Mouse (Mus musculus) testis, postnatal 14 days (tissue): ENCODE measurements at regions not wholly inside any gene's neighbourhood (a gene's known extent, or its start where the extent isn't known, plus 50 kb on each side); places are given as distances from the start of the nearest gene placed in this dataset.

ENCODE experiments used
- DNase-seq: peaks from one replicate; pipeline ENCODE4 v3.0.0; 2021; ENCODE audit warnings: low spot score

GRCm38 (mm10) chr12:71370091-71370490 lies 60.4 kb downstream of the Dact1 start:
- DNase-seq: no peak

GRCm38 (mm10) chr12:71371948-71372347 lies 62.3 kb downstream of the Dact1 start:
- no peak for DNase-seq

DNA sequence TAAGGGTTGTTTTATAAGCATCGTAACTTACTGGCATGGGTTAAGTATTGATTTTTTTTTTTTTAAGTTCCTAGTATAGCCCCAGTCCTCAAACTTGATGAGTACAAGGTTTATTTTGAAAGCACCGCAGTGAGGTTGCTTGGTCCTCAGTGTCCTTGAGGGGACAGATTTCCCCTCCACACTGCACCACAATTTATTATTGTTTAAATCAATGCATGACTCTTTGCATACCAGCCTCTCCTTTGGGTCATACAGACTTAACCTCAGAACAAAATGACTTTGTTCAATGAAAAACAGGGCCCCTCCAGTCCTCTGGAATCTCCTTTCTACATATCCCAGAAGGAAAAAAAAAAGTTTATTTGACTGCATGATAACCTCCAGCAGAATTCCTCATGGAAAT lies 63.9 kb downstream of the Dact1 start:
- DNase-seq: no peak

DNA sequence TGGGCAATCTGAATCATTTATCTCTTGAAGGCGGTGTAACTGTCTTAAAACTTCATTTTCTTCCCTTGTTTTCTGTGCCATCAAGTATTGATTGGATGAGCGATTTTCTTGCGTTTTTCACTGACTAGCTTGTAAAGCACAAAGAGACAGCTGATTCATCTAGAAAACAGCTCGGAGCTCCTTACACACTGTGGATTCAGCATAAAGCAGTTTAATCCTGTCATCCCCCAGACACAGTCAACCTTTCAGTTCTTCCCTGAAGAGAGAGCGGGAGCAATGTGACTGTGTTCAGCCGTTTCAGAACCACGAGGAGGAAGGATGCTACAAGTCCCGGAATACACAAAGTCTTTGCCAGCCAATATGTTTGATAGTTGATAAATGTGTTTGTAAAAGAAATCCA lies 66.8 kb downstream of the Dact1 start:
- no peak for DNase-seq

GRCm38 (mm10) chr12:71376966-71377365 lies 67.3 kb downstream of the Dact1 start:
- no peak for DNase-seq

DNA sequence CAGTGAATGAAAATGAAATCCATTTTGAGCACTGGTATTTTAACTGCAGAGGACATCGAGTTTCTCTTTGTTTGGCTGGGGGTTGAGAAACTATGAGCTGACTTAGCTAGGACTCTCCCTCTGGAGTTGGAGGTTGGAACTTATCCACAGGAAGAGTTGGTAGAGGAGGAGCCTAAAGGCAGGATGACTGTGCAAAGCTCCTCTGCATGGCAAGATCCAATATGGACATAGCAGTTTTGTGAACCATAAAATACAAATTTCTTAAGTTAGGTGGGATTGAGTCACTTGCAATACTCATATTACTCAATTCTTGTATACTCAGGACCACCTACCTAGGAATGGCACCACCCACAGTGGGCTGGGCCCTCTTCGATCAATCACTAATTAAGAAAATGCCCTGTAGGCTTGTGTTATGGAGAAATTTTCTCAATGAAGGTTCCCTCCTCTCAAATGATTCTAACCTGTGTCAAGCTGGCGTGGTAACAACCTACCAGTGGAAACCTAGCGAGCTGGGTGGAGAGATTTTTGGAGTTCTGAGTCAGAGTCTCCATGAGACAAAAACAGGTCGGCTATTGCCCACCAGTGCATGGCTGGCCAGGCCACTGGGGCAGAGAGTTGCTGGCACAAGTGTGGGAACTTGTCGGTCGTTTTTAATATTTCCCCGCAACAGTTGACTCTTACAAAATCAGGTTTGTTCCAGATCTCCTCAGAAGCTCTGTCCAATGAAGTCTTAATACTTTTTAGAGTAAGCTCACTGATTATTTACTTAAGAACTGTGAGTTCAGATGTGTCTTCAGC lies 70.1 kb downstream of the Dact1 start:
- DNase-seq: no peak

DNA sequence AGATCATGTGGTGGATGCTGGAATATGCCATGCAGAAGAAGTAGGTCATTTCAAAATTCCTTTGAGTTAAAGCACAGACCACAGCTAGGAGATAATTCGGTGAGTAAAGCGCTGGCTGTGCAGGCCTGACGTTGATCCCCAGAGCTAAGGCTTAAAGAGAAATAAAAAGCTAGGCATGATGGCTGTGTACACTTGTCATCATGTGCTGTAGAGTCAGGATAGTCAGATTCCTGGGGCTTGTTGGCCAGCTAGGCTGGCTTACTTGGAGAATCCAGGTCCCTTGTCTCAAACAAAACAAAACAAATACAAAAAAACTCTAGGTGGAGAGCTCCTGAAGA lies 70.7 kb downstream of the Dact1 start:
- DNase-seq: no peak

DNA sequence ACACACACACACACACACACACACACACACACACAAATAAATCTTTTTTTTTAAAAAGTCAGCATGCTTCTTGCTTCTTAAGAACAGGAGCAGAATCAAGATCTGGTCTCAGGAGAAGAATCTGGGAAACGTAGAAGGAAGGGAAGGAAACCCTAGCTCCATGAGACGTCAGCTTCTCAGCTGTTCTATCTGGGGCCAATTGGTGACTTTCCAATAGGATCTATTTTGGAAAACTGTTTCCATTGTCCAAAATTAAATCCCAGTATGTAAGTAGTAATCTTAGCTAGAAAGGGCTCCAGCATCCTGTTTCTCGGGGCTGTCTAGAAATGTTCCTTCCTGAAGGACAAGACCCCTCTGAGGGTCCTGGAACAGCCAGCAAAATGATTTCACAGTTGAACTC lies 76.6 kb downstream of the Dact1 start:
- no peak for DNase-seq

- no peak for DNase-seq
Observed at GRCm38 (mm10) chr12:71391481-71391880, 81.8 kb downstream of the Dact1 start.

DNA sequence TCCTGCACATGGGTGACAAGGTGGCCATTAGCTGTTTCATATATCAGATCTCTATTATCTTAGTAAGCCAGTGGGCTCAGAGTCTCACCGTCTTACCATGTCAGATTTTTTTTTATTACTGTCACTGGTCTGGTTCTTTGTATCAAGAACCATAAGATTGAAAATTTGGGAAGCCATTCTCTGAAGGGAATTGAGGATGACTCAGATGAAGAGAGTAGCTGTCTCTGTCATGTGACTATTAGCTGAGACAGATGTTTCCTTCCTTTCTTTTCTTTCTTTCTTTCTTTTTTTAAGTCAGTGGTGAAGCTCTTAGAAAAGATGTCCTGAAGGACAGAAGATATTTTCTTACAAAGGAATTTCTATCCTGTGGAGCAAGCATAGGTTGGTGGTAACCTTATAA lies 84.1 kb downstream of the Dact1 start:
- no peak for DNase-seq

DNA sequence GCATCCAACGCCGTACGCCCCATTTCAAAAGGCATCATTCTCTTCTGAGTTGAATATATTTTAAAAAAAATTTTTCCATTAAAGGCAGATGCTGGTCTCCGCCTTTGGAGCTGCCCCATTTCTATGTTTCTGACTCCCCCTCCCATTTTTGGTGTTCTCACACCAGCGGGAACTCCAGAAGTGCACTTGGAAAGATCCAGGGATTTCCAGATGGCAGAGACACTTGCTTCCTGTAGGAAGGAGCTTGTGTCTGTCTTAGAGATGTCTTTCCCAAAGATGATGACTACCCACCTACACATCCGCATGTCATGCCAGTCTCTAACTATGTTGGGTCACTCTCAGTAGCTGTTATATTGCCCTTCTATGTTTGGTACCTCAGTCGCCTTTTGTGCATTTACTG lies 87.8 kb downstream of the Dact1 start:
- DNase-seq: no peak

- no peak for DNase-seq
Observed at GRCm38 (mm10) chr12:71398701-71399100, 89.0 kb downstream of the Dact1 start.

GRCm38 (mm10) chr12:71400201-71400600 lies 90.5 kb downstream of the Dact1 start:
- no peak for DNase-seq

DNA sequence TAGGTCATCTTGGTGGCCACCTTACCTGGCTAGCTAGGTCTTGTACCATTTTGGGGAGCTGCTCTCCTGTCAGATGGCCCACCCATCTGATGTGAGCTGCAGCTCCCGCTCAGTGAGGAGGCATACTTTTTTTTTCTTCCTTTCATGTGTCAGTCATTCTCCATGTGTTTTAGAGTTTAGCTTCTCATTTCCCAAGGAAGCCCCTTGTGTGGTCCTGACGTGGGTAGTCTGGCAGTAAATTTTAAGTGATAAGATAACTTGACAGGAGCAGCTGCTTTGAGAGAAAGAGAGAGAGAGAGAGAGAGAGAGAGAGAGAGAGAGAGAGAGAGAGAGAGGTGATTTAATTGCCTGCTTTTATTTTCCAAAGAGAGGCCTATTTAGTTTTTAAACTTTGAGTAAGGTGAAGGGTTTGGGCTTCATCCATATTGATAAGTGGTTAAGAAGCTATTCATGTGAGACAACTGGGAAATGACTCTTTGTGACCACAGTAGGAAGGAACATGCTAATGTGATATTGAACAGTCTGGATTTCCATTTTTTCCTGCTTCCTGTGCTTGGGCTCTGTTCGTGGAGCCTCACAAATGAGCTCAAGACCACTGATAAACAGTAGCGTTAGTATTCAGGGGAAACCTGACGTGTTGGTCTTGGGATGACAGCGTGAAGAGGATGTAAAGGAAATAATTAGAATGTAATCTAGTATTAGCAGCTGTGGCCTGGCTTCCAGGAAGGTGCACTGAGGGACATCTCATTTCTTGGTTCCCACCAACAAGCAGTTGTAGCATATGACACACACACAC lies 92.1 kb downstream of the Dact1 start:
- no peak for DNase-seq

GRCm38 (mm10) chr12:71407294-71407693 lies 97.6 kb downstream of the Dact1 start:
- no peak for DNase-seq

DNA sequence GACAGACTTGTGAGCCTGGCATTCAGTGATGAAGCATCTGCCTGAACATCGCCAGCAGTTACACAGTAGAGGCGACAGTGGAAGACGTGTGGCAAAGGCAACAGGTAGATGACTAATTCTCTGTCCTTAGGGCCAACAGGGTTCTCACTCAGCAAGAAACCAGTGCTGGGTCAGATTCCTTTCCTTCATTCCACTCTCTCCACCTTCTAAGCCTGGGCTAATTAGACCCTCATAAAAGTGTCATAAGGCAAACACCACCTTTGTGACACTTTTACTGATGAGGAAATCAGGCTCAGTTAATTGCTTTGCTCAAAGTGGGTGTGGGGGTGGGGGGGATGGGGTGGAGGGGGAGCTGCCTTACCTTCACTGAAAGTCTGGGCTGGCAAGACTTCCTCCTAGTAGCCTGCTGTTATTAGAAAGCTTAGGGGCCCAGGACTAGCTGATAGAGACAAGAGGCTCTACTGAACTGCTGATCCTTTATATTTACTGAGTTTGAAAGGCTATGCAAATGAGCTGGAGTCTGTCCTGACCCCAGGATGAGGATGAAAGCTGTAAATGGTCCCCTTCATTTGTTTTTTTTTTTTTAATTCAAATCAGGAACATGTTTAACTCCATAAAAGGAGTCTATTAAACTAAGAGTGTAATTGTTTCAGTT lies 98.8 kb downstream of the Dact1 start:
- DNase-seq: no peak

- DNase-seq: no peak
Observed at GRCm38 (mm10) chr12:71412331-71412730, 102.6 kb downstream of the Dact1 start.

DNA sequence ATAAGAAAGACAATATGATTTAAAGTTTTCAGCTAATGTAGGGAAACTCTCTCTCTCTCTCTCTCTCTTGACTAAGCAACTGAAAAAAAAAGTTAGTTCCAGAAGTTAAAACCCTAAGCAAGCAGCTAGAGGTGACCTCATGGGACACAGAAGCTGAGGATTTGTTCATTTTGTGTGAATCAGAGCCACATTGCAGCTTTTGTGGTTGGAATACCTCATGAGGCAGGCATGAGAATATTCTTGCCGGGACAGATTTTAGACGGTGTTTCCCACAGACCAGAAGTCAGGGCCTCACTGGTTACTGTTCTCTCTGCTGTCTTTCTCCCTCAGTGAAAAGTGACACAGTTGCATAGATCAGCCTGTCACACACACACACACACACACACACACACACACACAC lies 107.3 kb downstream of the Dact1 start:
- DNase-seq: no peak

DNA sequence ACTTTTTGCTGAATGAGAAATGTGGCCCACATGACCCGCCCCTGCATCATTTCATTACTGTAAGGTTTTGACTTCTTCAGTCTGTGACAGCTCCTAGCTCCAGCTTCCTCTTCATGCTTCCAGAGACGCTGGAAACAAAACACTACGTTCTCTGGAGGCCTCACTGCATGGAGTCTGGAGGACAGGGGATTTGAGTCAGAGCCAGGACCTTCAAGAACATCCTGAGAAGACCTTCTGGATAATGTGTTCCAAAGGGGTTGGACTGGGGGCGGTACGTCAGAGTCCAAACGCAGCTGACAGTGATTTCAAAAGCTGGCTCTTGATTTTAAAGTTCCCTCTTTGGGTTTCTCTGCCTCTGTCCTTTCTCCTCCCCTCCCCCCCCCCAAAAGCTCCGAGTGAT lies 108.5 kb downstream of the Dact1 start:
- peak; percentile 61 for DNase-seq

DNA sequence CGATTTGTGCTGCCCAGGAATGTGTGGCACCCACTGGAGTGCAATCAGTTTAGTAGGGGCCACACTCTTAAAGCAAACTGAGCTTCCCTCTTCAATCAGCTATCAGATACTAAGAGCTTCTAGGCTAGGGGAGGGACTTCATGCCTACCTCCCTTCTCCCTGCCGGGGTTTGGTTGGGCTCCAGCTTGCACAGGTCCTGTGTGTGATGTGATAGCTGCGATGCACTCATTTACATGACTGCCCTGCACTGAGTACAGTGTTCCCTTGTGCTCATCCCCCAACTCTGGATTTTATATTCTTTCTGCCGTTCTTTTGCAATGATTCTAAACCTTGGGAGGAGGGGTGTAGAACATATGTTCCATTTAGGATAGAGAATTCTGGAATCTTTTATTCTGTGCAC lies 109.5 kb downstream of the Dact1 start:
- no peak for DNase-seq

DNA sequence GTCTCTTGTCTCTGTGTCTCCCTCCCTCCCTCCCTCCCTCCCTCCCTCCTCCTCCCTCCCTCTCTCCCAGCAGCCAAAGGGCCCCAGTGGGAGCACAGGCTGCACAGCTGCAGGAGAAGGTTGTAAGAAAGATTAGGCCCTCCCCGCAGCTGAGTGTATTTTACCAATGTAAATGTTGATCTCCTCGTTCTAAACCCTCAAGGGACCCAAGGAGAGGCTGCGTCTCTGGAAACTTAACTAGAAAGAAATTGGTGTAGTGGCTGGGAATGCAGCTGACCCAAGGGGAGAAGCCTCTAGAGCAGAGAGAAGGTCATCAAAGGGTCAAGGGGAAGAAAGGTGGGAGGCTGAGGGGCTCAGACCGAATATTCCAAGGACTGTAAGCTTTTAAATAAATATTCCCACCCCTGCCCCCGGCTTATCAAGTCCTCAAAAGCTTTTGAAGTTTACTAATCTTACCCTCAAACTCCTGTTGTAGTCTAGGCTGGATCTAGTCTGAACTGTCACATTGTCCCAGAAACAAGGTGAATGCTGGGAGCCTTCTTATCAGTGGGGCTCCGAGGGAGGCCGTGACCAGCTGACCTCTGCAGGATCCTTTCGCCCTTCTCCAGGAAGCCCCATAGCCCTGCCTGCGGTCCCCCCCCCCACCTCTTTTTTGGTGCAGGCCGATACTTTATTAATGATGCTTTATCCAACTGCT lies 116.5 kb downstream of the Dact1 start:
- DNase-seq: no peak

GRCm38 (mm10) chr12:71427974-71428373 lies 118.3 kb downstream of the Dact1 start:
- DNase-seq: no peak
